Mouse (Mus musculus) midbrain, postnatal 0 days (tissue): ENCODE measurements around the gene Tnrc6b. TPM values are rescaled to one million over a fixed set of nuclear protein-coding genes. Genes with fewer than 3 reads are reported as not detected.

ENCODE experiments used
- ATAC-seq: fragments of 200-750 bp; cut with Nextera tagmentation; 2 replicates; pipeline ENCODE4 v1.8.0; 2017; ENCODE audit warnings: moderate number of reproducible peaks, mild to moderate bottlenecking, moderate TSS enrichment, moderate library complexity; ENCODE audit not compliant: low FRiP score
- DNase-seq: peaks from one replicate; pipeline ENCODE4 v3.0.0-alpha.2; 2015; ENCODE audit warnings: low spot score
- H3K27ac ChIP-seq: fragments of 300-500 bp; sonication (generic); 2 replicates; pipeline ENCODE4 v1.5.1; 2014; ENCODE audit warnings: low read depth, mild to moderate bottlenecking, low read length, mixed read lengths
- H3K27me3 ChIP-seq: fragments of 300-500 bp; sonication (generic); 2 replicates; pipeline ENCODE4 v1.6.1; 2014; ENCODE audit warnings: low read length, control low read depth, mixed read lengths; ENCODE audit not compliant: insufficient read depth
- H3K36me3 ChIP-seq: fragments of 300-500 bp; sonication (generic); 2 replicates; pipeline ENCODE4 v1.6.1; 2014; ENCODE audit warnings: low read length, control low read depth, mixed read lengths; ENCODE audit not compliant: insufficient read depth
- H3K4me1 ChIP-seq: fragments of 300-500 bp; sonication (generic); 2 replicates; pipeline ENCODE4 v1.6.1; 2014; ENCODE audit warnings: mild to moderate bottlenecking, control low read depth, antibody characterized with exemption, low read length, mixed read lengths; ENCODE audit not compliant: insufficient read depth
- H3K4me2 ChIP-seq: fragments of 300-500 bp; sonication (generic); 2 replicates; pipeline ENCODE4 v1.6.1; 2014; ENCODE audit warnings: low read depth, mild to moderate bottlenecking, low read length, mixed read lengths; ENCODE audit not compliant: poor library complexity, severe bottlenecking
- H3K4me3 ChIP-seq: fragments of 300-500 bp; sonication (generic); 2 replicates; pipeline ENCODE4 v1.5.1; 2014; ENCODE audit warnings: low read depth, mild to moderate bottlenecking, low read length, moderate library complexity
- H3K9ac ChIP-seq: fragments of 300-500 bp; sonication (generic); replicated peaks from 2 replicates; pipeline ENCODE4 v1.6.1; 2014; ENCODE audit warnings: mild to moderate bottlenecking, low read length, moderate library complexity, mixed read lengths; ENCODE audit not compliant: poor library complexity, severe bottlenecking
- H3K9me3 ChIP-seq: fragments of 300-500 bp; sonication (generic); 2 replicates; pipeline ENCODE4 v1.6.1; 2016; ENCODE audit warnings: low read length, control low read depth
- CTCF ChIP-seq: IDR thresholded peaks from 2 replicates; pipeline ENCODE4 v1.5.1; 2016; ENCODE audit warnings: antibody characterized with exemption, mild to moderate bottlenecking
- WGBS: fragments of 180-500 bp; shearing (Covaris S2); extraction: QIAGEN DNeasy Blood & Tissue Kit; methylation state at CpG from one replicate; pipeline ENCODE4 v1.1.7; 2014; 5-methylcytosine and 5-hydroxymethylcytosine counted together
- microRNA-seq: library from miRNA; unstranded; fragments of <30 nt; microRNA quantifications from one replicate; pipeline ENCODE4, GENCODE M21; 2016; ENCODE audit warnings: borderline number of aligned reads
- polyA plus RNA-seq: library from polyadenylated mRNA; unstranded; fragments of >200 nt; fragmentation: Nextera tagmentation; extraction: Ambion mirVana; gene quantifications from 2 replicates; pipeline ENCODE4 v1.2.1, GENCODE M21; 2015
- total RNA-seq: library from RNA; depleted of rRNA; stranded (reverse); fragments of >200 nt; gene quantifications from 2 replicates; pipeline ENCODE4 v1.2.3, GENCODE M21; 2014; rRNA removed

Tnrc6b gene
- total and polyA plus RNA-seq, 2 experiments from 2014 or later = 26.3 to 30.0 TPM

DNA sequence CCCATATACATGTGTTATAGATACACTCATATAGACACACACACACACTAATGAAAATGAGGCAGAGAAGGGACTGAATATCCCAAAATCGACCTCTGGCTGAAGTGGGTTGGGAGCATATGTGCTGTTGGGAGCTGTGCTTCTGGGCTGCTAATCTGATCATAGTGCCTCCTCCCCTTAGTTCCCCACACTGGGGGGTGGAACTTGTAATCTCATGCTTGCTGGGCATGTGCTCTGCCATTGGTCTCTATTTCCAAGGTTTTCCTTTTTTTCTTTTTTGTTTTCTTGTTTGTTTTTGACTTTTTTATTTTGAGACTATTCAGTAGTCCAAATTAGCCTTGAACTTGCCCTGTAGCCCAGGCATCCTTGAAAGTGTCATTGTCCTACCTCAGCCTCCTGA, 277.2 kb downstream of the Tnrc6b start:
- TF ChIP-seq CTCF = no peak
- H3K4me1 ChIP-seq = no peaks in the 10 kb centered on the region
- no peaks in the 10 kb centered on the region for H3K36me3 ChIP-seq
- no peak overlapping the region for H3K4me3 ChIP-seq
- no peaks in the 10 kb centered on the region for H3K27me3 ChIP-seq
- H3K9me3 ChIP-seq = no peaks in the 10 kb centered on the region
- H3K9ac ChIP-seq = no peak overlapping the region
- H3K27ac ChIP-seq = no peak overlapping the region
- DNase-seq (no peak), ATAC-seq (no peak)
- 42% methylated on average over 1 of the region's 1 CpGs for WGBS
- no peak overlapping the region for H3K4me2 ChIP-seq

- Histone ChIP-seq H3K27me3 (no peaks in the 10 kb centered on the region), H3K9ac (no peak overlapping the region), H3K27ac (no peak overlapping the region), H3K4me1 (no peaks in the 10 kb centered on the region), H3K4me2 (no peak overlapping the region), H3K9me3 (no peaks in the 10 kb centered on the region), H3K4me3 (no peak overlapping the region), H3K36me3 (no peaks in the 10 kb centered on the region)
- TF ChIP-seq CTCF = no peak
- DNase-seq (no peak), ATAC-seq (no peak)
- WGBS = 85% methylated on average over 3 of the region's 3 CpGs
Observed at GRCm38 (mm10) chr15:80989712-80990111, 278.6 kb downstream of the Tnrc6b start.

Small RNAs within 50 kb of the gene (microRNA-seq; reads per million reads assigned to microRNA genes)
- gene Mir5113 = 15.7 reads per million, percentile 27 among the genes with 10 or more reads in this experiment

Other genes starting within 250 kb of the Tnrc6b start
- gene Enthd1, start 146.2 kb upstream of the Tnrc6b start, total RNA-seq = not detected in 2 replicates
- gene Enthd1, start 146.2 kb upstream of the Tnrc6b start, polyA plus RNA-seq = not detected in 2 replicates
- 0.19 and 0.66 TPM in 2 replicates for gene Grap2, start 138.7 kb upstream of the Tnrc6b start, total RNA-seq
- gene Grap2, start 138.7 kb upstream of the Tnrc6b start, polyA plus RNA-seq = 0.07 TPM in 1 of 2 replicates, not detected in the other
- 0.93 and 2.3 TPM in 2 replicates for gene Fam83f, start 39.5 kb upstream of the Tnrc6b start, total RNA-seq
- gene Fam83f, start 39.5 kb upstream of the Tnrc6b start, polyA plus RNA-seq = 0.48 and 0.65 TPM in 2 replicates
- gene Adsl, start 237.2 kb downstream of the Tnrc6b start, total RNA-seq = 58.4 and 70.1 TPM in 2 replicates
- 85.7 and 86.2 TPM in 2 replicates for gene Adsl, start 237.2 kb downstream of the Tnrc6b start, polyA plus RNA-seq